Mouse (Mus musculus): ENCODE data around the gene Slc2a2.

Gene Slc2a2

GRCm38 (mm10) chr3:28697797-28698196, at the start of gene Slc2a2:
TSS of gene Slc2a2 (plus strand) at chr3:28697903.
- no peak for DNase-seq (ENCODE audit: low read depth)

GRCm38 (mm10) chr3:28652574-28652973, 45.1 kb upstream of the Slc2a2 start:
- DNase-seq (ENCODE audit: low read depth), result no peak

- no peak for DNase-seq (ENCODE audit: low read depth)
Observed at GRCm38 (mm10) chr3:28653043-28653442, 44.7 kb upstream of the Slc2a2 start.

GRCm38 (mm10) chr3:28654740-28655139, 43.0 kb upstream of the Slc2a2 start:
- no peak for DNase-seq (ENCODE audit: low read depth)

GRCm38 (mm10) chr3:28658349-28658748, 39.4 kb upstream of the Slc2a2 start:
- DNase-seq (ENCODE audit: low read depth), result no peak

- DNase-seq (ENCODE audit: low read depth), result no peak
Observed at GRCm38 (mm10) chr3:28680851-28681250, 16.9 kb upstream of the Slc2a2 start.

GRCm38 (mm10) chr3:28681866-28682265, 15.8 kb upstream of the Slc2a2 start:
- DNase-seq (ENCODE audit: low read depth), result no peak

GRCm38 (mm10) chr3:28682411-28682810, 15.3 kb upstream of the Slc2a2 start:
- no peak for DNase-seq (ENCODE audit: low read depth)

- DNase-seq (ENCODE audit: low read depth), result no peak
Observed at GRCm38 (mm10) chr3:28685510-28685909, 12.2 kb upstream of the Slc2a2 start.

GRCm38 (mm10) chr3:28694811-28695210, 2.9 kb upstream of the Slc2a2 start:
- no peak for DNase-seq (ENCODE audit: low read depth)

- DNase-seq (ENCODE audit: low read depth), result no peak
Observed at GRCm38 (mm10) chr3:28695608-28696007, 2.1 kb upstream of the Slc2a2 start.

- DNase-seq (ENCODE audit: low read depth), result no peak
Observed at GRCm38 (mm10) chr3:28696162-28696561, 1.5 kb upstream of the Slc2a2 start.

- DNase-seq (ENCODE audit: low read depth), result no peak
Observed at GRCm38 (mm10) chr3:28699601-28700000, 1.9 kb downstream of the Slc2a2 start.

- DNase-seq (ENCODE audit: low read depth), result no peak
Observed at GRCm38 (mm10) chr3:28705522-28706137, 7.9 kb downstream of the Slc2a2 start.

GRCm38 (mm10) chr3:28706736-28707135, 9.0 kb downstream of the Slc2a2 start:
- no peak for DNase-seq (ENCODE audit: low read depth)

GRCm38 (mm10) chr3:28709740-28710139, 12.0 kb downstream of the Slc2a2 start:
- DNase-seq (ENCODE audit: low read depth), result peak; percentile 76

GRCm38 (mm10) chr3:28713913-28714698, 16.4 kb downstream of the Slc2a2 start:
- DNase-seq (ENCODE audit: low read depth), result no peak

GRCm38 (mm10) chr3:28718521-28718920, 20.8 kb downstream of the Slc2a2 start:
- no peak for DNase-seq (ENCODE audit: low read depth)

- DNase-seq (ENCODE audit: low read depth), result no peak
Observed at GRCm38 (mm10) chr3:28721218-28721617, 23.5 kb downstream of the Slc2a2 start.

- DNase-seq (ENCODE audit: low read depth), result no peak
Observed at GRCm38 (mm10) chr3:28721838-28722237, 24.1 kb downstream of the Slc2a2 start.

GRCm38 (mm10) chr3:28722531-28722930, 24.8 kb downstream of the Slc2a2 start:
- DNase-seq (ENCODE audit: low read depth), result no peak

GRCm38 (mm10) chr3:28723534-28723933, 25.8 kb downstream of the Slc2a2 start:
- DNase-seq (ENCODE audit: low read depth), result no peak

GRCm38 (mm10) chr3:28725203-28725602, 27.5 kb downstream of the Slc2a2 start:
- DNase-seq (ENCODE audit: low read depth), result no peak

- no peak for DNase-seq (ENCODE audit: low read depth)
Observed at GRCm38 (mm10) chr3:28726356-28726755, 28.7 kb downstream of the Slc2a2 start.
